Mouse (Mus musculus) brown adipose tissue, adult 24 weeks (tissue): ENCODE data around the gene Ly9. TPM values are rescaled to one million over a fixed set of nuclear protein-coding genes. Genes with fewer than 3 reads are reported as not detected.

ENCODE experiments used
- H3K27ac ChIP-seq: fragments of 200-500 bp; replicated peaks from 2 replicates; pipeline ENCODE4 v1.5.1; 2012; ENCODE audit warnings: low read depth, mild to moderate bottlenecking, low read length
- H3K4me1 ChIP-seq: fragments of 200-500 bp; 2 replicates; pipeline ENCODE4 v1.6.1; 2012; ENCODE audit warnings: low read length, mixed read lengths; ENCODE audit not compliant: control insufficient read depth, insufficient read depth, insufficient read length
- H3K4me3 ChIP-seq: fragments of 200-500 bp; 2 replicates; pipeline ENCODE4 v1.5.1; 2012; ENCODE audit warnings: low read depth, mild to moderate bottlenecking, low read length, moderate library complexity; ENCODE audit not compliant: insufficient read depth
- polyA plus RNA-seq: library from polyadenylated mRNA; stranded (reverse); fragments of >200 nt; gene quantifications from 2 replicates; pipeline ENCODE4 v1.2.4, GENCODE M21; 2012; ENCODE audit not compliant: missing spikeins, insufficient read depth, insufficient read length

Ly9 gene
- polyA plus RNA-seq, 1 experiment = 0.95 TPM

DNA sequence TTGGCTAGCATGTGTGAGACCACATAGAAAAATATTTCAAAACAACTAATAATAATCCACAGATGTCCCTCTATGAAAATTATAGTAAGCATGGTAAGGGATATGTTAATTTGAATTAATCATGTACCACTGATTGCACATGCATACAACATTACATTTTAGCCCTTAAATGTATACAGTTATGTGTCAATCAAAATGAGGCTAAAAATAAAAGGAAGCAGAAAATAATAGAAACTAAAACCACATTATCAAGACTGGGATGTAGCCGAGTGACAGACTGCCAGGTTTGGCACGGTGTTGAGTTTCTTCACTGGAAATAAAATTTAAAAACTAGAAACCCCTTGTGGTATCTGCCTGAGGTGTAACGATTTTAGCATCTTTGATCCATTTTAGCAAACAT lies 12.4 kb upstream of the Ly9 start:
- no peak overlapping the region for H3K4me3 ChIP-seq
- no peaks in the 10 kb centered on the region for H3K4me1 ChIP-seq
- H3K27ac ChIP-seq = no peak overlapping the region

DNA sequence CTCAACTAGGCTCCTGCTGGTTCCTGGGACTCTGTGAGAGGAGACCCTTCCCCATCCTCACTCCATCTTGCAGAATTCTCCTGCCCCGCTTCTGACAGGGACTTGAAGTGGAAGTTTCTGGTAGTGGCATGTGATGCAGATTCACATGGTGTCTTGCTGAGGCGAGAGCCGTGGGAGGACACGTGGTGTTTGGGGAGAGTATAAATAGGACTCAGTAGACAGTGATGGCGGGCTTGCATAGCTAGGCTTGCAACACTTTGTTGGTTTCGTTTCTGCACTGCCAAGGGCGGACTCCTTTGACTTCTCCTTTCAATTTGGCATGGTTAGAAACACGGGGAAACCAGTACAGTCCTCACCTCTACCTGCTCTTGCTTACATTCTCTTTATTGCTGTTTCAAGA lies 11.8 kb upstream of the Ly9 start:
- Histone ChIP-seq H3K27ac (0 out of 2 replicates have a peak overlapping the region, but pooled peaks have one; percentile 13), H3K4me3 (no peak overlapping the region), H3K4me1 (no peaks in the 10 kb centered on the region)

DNA sequence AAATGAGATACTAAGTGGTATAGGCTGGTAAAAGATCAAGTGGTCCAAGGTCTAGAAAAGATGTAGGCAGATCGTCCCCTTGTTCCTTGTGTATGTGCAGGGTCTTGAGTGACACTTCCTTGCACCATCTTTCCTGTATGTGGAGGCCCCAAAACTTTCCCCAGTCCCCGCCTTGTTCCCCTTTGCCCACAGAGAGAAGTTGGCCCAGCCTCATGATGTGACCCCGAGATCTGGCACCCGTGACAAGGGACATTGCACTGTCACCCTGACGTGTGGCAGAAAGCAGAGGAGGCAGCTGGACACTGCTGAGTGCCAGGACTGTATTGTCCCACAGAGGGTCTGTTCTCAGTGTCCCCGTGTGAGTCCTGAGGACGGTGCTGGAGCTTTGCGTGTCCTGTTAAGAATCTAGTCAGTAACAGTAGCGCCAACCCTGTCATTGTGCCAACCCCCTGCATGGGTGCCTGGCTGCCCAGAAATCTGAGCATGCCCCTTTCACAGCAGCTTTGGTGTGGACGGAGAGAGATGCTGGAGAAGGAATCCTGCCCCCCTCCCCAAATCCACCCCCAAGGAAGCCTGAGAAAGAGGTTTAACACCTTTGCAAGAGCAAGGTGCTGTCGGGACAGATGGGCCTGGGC lies 9.8 kb upstream of the Ly9 start:
- H3K27ac ChIP-seq = no peak overlapping the region
- H3K4me1 ChIP-seq = no peaks in the 10 kb centered on the region
- no peak overlapping the region for H3K4me3 ChIP-seq

DNA sequence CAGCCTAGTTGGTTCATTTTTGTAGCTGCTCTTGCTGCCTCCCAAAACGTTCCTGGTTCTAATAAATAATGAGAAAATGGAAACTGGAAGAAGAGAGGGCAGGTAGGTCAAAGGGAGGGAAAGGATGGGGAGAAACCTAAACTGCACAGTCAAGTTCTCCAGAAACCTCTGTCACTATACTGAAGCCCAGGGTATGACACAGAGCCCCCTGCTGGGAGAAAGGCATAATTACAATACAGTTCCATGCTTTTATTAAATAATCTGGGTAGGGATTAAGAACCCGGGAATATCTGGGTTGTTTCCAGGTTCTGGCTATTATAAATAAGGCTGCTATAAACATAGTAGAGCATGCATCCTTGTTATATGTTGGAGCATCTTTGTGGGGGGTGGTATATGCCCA lies 6.8 kb upstream of the Ly9 start:
- H3K4me3 ChIP-seq = no peak overlapping the region
- no peaks in the 10 kb centered on the region for H3K4me1 ChIP-seq
- H3K27ac ChIP-seq = no peak overlapping the region

DNA sequence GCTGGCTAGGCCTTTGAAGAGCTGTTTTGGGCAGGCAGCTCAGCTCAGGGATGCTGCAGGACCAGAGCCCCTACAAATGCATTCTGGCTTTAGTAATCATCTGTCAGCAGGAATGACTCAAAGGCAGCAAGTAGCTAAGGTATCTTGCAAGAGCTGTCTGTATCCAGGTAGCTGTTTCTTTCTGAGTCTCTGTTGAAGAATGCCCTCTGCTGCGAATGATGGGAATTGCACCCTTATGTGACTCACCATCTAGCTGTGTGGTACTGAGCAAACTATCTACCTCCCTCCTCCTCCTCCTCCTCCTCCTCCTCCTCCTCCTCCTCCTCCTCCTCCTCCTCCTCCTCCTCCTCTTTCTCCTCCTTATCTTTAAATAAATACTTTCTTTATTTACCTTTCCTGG lies 3.6 kb upstream of the Ly9 start:
- no peak overlapping the region for H3K4me3 ChIP-seq

DNA sequence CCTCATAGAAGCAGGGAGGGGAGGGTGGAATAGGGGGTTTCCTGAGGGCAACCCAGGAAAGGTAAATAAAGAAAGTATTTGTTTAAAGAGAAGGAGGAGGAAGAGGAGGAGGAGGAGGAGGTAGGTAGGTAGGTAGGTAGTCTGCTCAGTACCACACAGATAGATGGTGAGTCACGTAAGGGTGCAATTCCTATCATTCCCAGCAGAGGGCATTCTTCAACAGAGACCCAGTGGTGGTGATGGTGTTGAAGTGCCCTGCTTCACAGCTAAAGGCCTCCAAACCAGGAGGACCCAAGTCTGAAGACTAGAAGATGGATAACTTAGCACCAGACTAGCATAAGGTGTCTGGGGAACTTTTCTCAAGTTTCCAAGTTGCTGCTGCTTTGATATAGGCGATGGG lies 2.8 kb upstream of the Ly9 start:
- H3K27ac ChIP-seq = no peak overlapping the region
- H3K4me3 ChIP-seq = no peak overlapping the region
- H3K4me1 ChIP-seq = no peaks in the 10 kb centered on the region

More for the DNA sequence above, 3.6 kb upstream of the Ly9 start:
- Histone ChIP-seq H3K27ac (no peak overlapping the region), H3K4me1 (no peaks in the 10 kb centered on the region)

DNA sequence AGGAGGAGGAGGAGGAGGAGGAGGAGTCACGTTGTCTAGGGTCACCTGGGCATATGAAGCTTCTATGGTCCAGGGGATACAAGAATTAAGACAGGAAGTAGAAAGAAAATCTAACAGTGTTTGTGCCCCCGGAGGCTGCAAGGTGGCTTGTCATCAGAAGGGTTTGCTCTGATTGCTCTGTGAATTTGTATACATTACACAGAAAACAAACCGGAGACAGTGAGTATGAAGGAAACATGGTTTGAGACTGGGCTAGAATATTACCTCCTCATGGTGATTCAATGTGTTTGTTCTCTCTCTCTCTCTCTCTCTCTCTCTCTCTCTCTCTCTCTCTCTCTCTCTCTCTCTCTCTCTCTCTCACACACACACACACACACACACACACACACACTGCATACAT lies 554 bp downstream of the Ly9 start:
- Histone ChIP-seq H3K4me3 (no peak overlapping the region), H3K27ac (no peak overlapping the region), H3K4me1 (no peaks in the 10 kb centered on the region)

DNA sequence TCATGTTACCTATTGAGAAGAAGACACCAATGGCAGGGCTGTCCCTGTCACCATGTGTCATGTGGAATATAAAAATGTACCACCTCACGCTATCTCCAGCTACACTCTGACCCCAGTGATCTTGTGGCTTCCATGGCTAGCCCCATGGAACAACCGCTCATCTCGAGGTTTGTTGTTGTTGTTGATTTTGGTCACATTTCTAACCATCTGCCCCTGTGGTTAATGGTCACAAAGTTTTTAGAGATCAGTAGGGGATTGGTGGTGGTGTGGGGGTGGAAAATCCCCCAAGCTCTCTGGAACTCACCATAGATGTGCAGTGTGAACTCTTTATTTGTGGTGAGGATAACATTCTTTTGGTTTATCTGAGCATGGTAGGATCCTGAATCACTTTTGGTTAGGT lies 2.5 kb downstream of the Ly9 start:
- H3K4me1 ChIP-seq = no peaks in the 10 kb centered on the region
- no peak overlapping the region for H3K4me3 ChIP-seq
- H3K27ac ChIP-seq = no peak overlapping the region

DNA sequence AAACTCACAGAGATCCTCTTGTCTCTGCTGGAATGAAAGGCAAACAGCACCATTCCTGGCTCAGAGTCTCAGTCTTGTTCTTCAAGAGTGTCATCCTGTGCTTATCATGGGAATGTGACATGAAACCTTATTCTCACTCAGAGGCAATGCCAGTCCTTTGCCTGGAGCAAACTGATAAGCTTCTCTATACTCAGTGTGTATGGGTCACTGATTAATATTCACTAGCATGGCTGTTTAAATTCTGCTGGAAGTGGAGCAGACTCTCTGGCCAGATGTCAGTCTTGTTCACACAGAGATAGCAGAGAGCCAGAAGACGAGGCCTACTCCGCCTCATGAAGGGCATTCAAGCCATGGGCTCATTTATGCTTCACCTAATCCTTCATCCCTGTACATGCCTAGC lies 22.6 kb downstream of the Ly9 start:
- Histone ChIP-seq H3K27ac (no peak overlapping the region), H3K4me3 (no peak overlapping the region), H3K4me1 (no peaks in the 10 kb centered on the region)

DNA sequence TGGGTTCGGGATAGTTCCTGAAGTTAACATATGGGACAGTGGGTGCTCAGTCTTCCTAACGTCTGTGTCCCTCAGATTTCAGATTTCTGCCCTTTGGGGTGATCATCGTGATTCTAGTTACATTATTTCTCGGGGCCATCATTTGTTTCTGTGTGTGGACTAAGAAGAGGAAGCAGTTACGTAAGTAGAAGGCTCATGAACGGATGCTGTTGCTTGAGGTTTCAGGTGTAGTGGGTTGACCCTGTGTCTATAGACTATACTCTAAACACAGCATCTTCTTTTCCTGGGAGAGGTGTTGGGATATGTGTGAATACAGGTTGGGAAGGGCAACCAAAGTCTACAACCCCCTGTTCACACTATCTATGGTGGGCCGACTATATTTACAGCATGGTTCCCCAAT lies 30.0 kb downstream of the Ly9 start:
- Histone ChIP-seq H3K4me3 (no peak overlapping the region), H3K4me1 (no peaks in the 10 kb centered on the region; the same call in 1 of the 2 replicates), H3K27ac (no peak overlapping the region)

DNA sequence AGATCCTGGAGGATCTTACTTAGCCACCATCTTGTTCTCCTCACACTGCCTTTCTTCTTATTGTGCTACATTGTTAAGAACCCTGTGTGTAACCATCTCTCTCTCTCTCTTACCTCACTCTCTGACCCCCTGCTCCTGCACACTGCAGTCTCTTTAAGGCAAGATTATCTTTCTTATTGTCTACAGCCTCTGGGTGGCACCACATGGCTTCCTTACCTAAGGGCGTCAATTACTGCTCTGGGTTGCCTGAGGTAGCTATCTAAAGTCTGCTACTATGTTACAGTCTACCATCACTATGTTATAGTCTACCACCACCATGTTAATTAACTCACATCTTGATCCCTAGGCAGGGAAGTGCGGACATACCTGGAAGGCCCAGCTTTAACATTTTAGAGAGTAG lies 38.8 kb downstream of the Ly9 start:
- Histone ChIP-seq H3K4me1 (no peaks in the 10 kb centered on the region), H3K27ac (no peak overlapping the region), H3K4me3 (no peak overlapping the region)

DNA sequence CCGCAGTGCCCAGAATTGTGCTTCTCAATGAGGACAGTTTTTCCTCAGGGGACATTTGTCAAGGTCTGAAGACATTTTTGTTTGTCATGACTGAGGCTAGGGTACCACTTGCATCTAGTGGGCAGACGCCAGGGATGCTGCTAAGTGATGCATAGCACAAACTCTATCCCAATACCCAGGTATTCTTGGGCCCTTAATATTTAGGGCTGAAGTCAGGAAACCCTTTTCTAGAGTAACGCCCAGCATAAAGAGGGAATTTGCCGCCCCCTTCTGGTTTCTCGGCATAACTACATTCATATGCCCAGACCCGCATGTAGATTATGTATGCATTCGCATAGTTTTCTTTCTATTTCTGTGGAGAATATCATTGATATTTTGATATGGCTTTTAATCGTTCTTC lies 40.4 kb downstream of the Ly9 start:
- Histone ChIP-seq H3K27ac (no peak overlapping the region), H3K4me3 (no peak overlapping the region), H3K4me1 (no peaks in the 10 kb centered on the region)

DNA sequence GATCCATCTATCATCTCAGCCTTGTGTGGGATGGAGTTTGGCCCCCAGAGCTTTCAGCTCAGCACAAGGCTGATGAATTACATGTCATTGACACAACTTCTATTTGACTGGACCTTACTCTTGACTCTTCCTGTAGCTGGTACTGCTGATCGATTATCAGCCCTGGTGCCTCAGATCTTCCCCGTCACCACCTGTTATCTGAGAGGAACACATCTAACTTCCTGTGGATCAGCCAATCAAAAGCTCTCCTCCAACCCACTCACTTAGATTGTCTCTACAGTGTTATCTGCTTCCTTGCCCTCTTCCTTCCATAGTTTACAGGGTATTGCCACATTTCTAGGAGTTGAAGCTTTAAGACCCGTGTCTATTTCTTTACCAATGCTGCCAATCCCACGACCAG lies 41.3 kb downstream of the Ly9 start:
- Histone ChIP-seq H3K27ac (no peak overlapping the region), H3K4me1 (no peaks in the 10 kb centered on the region), H3K4me3 (no peak overlapping the region)

DNA sequence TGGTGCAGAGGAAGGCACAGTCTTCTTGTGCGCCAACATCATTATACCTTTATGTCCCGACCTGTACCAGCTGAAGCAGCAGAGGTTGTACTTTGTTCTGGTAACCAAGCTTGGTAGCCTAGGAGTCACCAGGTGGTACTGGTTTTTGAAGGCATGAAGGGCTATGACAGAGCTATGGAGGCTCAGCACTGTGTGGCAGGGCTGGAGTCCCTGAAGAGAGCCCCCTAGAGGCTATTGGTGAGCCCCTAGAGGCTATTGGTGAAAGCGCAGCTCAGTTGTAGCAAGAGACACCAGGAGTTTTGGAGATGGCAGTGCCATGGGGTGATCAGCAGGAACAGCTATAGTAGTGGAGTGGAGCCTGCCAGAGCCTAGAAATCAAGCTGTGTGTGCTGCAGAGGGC lies 43.0 kb downstream of the Ly9 start:
- H3K4me3 ChIP-seq = no peak overlapping the region
- H3K4me1 ChIP-seq = no peaks in the 10 kb centered on the region
- H3K27ac ChIP-seq = no peak overlapping the region

DNA sequence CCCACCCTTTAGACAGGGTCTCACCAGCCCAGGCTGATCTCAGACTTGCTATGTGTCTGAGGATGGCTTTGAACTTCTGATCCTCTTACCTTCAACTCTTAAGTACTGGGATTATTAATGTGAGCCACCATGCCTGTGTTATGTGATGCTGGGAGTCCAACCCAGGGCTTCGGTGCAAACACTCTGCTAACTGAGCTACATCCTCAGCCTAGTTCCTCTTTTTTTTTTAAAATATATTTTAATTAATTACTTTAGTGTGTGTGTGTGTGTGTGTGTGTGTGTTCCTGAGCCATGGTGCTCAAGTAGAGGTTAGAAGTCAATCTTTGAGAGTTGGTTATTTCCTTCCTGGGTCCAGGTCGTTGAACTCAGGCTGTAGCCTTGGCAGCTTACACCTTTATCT lies 44.2 kb downstream of the Ly9 start:
- Histone ChIP-seq H3K27ac (no peak overlapping the region), H3K4me1 (no peaks in the 10 kb centered on the region), H3K4me3 (no peak overlapping the region)

DNA sequence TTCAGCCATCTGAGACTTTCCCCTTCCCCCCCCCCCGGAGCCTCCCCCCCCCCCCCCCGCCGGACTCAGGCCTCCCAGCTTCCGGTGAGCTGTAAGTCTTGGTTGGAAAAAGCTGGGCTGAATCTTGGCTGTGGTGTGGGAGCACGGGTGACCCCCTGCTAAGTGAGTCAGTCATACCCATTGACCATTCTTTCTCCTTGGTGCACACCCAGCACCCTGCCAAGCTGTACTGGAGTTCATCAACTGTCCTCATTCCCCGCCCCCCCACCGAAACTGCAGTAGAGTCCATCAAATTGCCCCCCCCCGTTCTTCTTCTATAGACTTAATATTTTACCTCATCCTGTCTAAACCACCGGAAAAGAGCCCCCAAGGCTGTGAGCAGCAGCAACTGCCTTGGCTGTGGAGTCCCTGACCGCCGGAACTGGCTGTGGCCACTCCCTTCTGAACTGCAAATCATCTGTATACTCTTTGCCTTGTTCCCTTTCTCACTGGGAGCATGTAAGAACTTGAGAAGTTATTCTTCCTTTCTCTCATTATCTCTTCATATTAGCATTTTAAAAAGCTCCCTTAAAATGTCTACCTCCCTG lies 45.5 kb downstream of the Ly9 start:
- no peaks in the 10 kb centered on the region for H3K4me1 ChIP-seq
- H3K27ac ChIP-seq = no peak overlapping the region
- no peak overlapping the region for H3K4me3 ChIP-seq
